Mouse (Mus musculus): ENCODE measurements around the gene Hoxb7. TPM values are rescaled to one million over a fixed set of nuclear protein-coding genes. Genes with fewer than 3 reads are reported as not detected.

Hoxb7 gene
- polyA plus RNA-seq, 1 experiment from 2014 or later = 2.5 TPM

GRCm38 (mm10) chr11:96318368-96319070 is 32.1 kb downstream of the Hoxb7 start:
- H3K27ac ChIP-seq = peak overlapping the region; percentile 99
- H3K4me3 ChIP-seq = peak overlapping the region; percentile 58
- peak overlapping the region; percentile 70 for H3K4me2 ChIP-seq
- peaks cover 21% of the 10 kb centered on the region; the same call in 1 of the 2 replicates for H3K4me1 ChIP-seq
- H3K9me3 ChIP-seq = no peaks in the 10 kb centered on the region
- WGBS = under 1% methylated on average over 34 of the region's 45 CpGs
- peak overlapping the region; percentile 77 for H3K9ac ChIP-seq
- H3K27me3 ChIP-seq = peaks cover 65% of the 10 kb centered on the region
- peak; percentile 73 for ATAC-seq (ENCODE audit: borderline replicate concordance, extremely low read depth, low FRiP score, low TSS enrichment)
- no peaks in the 10 kb centered on the region for H3K36me3 ChIP-seq

- Histone ChIP-seq H3K9me3 (no peaks in the 10 kb centered on the region), H3K27ac (peak overlapping the region; percentile 99), H3K9ac (peak overlapping the region; percentile 77), H3K27me3 (peaks cover 62% of the 10 kb centered on the region), H3K36me3 (no peaks in the 10 kb centered on the region), H3K4me3 (peak overlapping the region; percentile 58), H3K4me2 (peak overlapping the region; percentile 70), H3K4me1 (peaks cover 18% of the 10 kb centered on the region; the same call in 1 of the 2 replicates)
- WGBS = under 1% methylated on average over 26 of the region's 34 CpGs
- ATAC-seq (ENCODE audit: borderline replicate concordance, extremely low read depth, low FRiP score, low TSS enrichment) = peak; percentile 72
Measured at GRCm38 (mm10) chr11:96319071-96319902, 32.9 kb downstream of the Hoxb7 start.

- peaks cover 60% of the 10 kb centered on the region for H3K27me3 ChIP-seq
- ATAC-seq (ENCODE audit: borderline replicate concordance, extremely low read depth, low FRiP score, low TSS enrichment) = no peak; the same call in 1 of the 2 replicates
- H3K27ac ChIP-seq = peak overlapping the region; percentile 99
- no peaks in the 10 kb centered on the region for H3K9me3 ChIP-seq
- under 1% methylated on average over 29 of the region's 29 CpGs for WGBS
- no peaks in the 10 kb centered on the region for H3K36me3 ChIP-seq
- H3K4me3 ChIP-seq = peak overlapping the region; percentile 58
- H3K4me2 ChIP-seq = peak overlapping the region; percentile 70
- peak overlapping the region; percentile 77 for H3K9ac ChIP-seq
- H3K4me1 ChIP-seq = peaks cover 17% of the 10 kb centered on the region; the same call in 1 of the 2 replicates
Measured at GRCm38 (mm10) chr11:96319910-96320309, 33.5 kb downstream of the Hoxb7 start.

- Histone ChIP-seq H3K4me1 (peaks cover 16% of the 10 kb centered on the region; the same call in 1 of the 2 replicates), H3K4me2 (peak overlapping the region; percentile 70), H3K36me3 (no peaks in the 10 kb centered on the region), H3K4me3 (peak overlapping the region; percentile 58), H3K9ac (peak overlapping the region; percentile 77), H3K27me3 (peaks cover 60% of the 10 kb centered on the region), H3K27ac (peak overlapping the region; percentile 99), H3K9me3 (no peaks in the 10 kb centered on the region)
- ATAC-seq (ENCODE audit: borderline replicate concordance, extremely low read depth, low FRiP score, low TSS enrichment) = no peak
- WGBS = 6% methylated on average over 17 of the region's 17 CpGs
Measured at GRCm38 (mm10) chr11:96320688-96321087, 34.3 kb downstream of the Hoxb7 start.

GRCm38 (mm10) chr11:96321846-96322245 is 35.4 kb downstream of the Hoxb7 start:
- peak overlapping the region; percentile 59 for H3K9ac ChIP-seq
- peak overlapping the region; percentile 58 for H3K4me3 ChIP-seq
- H3K27ac ChIP-seq = peak overlapping the region; percentile 99
- 8% methylated on average over 5 of the region's 5 CpGs for WGBS
- H3K4me2 ChIP-seq = peak overlapping the region; percentile 70
- H3K36me3 ChIP-seq = no peaks in the 10 kb centered on the region
- peaks cover 60% of the 10 kb centered on the region for H3K27me3 ChIP-seq
- H3K9me3 ChIP-seq = no peaks in the 10 kb centered on the region
- ATAC-seq (ENCODE audit: borderline replicate concordance, extremely low read depth, low FRiP score, low TSS enrichment) = no peak
- H3K4me1 ChIP-seq = peaks cover 7% of the 10 kb centered on the region; the same call in 1 of the 2 replicates

- peak overlapping the region; percentile 99 for H3K27ac ChIP-seq
- peak overlapping the region; percentile 70 for H3K4me2 ChIP-seq
- H3K4me3 ChIP-seq = peak overlapping the region; percentile 58
- H3K9me3 ChIP-seq = no peaks in the 10 kb centered on the region
- H3K9ac ChIP-seq = peak overlapping the region; percentile 59
- no peak for ATAC-seq (ENCODE audit: borderline replicate concordance, extremely low read depth, low FRiP score, low TSS enrichment)
- H3K4me1 ChIP-seq = 0 out of 2 replicates have a peak, but pooled peaks cover 7% of the 10 kb centered on the region
- no peaks in the 10 kb centered on the region for H3K36me3 ChIP-seq
- H3K27me3 ChIP-seq = peaks cover 63% of the 10 kb centered on the region
- 12% methylated on average over 6 of the region's 6 CpGs for WGBS
Measured at GRCm38 (mm10) chr11:96322738-96323137, 36.3 kb downstream of the Hoxb7 start.

- no peak for ATAC-seq (ENCODE audit: borderline replicate concordance, extremely low read depth, low FRiP score, low TSS enrichment)
- Histone ChIP-seq H3K27ac (peak within 1 kb of the TSS; percentile 99), H3K36me3 (no peaks in the 10 kb centered on the region), H3K9me3 (no peaks in the 10 kb centered on the region), H3K4me3 (peak within 1 kb of the TSS; percentile 58), H3K27me3 (peaks cover 63% of the 10 kb centered on the region), H3K9ac (peak within 1 kb of the TSS; percentile 59), H3K4me2 (peak within 1 kb of the TSS; percentile 70), H3K4me1 (0 out of 2 replicates have a peak, but pooled peaks cover 7% of the 10 kb centered on the region)
- WGBS = 23% methylated on average over 10 of the region's 10 CpGs
Measured at GRCm38 (mm10) chr11:96323154-96323553, 36.7 kb downstream of the Hoxb7 start, which contains the start of gene Hoxb3. TSS of gene Hoxb3 (plus strand) at chr11:96323326.

GRCm38 (mm10) chr11:96324125-96324524 is 37.7 kb downstream of the Hoxb7 start:
- Histone ChIP-seq H3K36me3 (no peaks in the 10 kb centered on the region), H3K4me3 (peak overlapping the region; percentile 58), H3K9me3 (no peaks in the 10 kb centered on the region), H3K9ac (peak overlapping the region; percentile 59), H3K27me3 (peaks cover 60% of the 10 kb centered on the region), H3K4me1 (peaks cover 8% of the 10 kb centered on the region; the same call in 1 of the 2 replicates), H3K27ac (peak overlapping the region; percentile 99), H3K4me2 (peak overlapping the region; percentile 70)
- WGBS = 10% methylated on average over 5 of the region's 5 CpGs
- ATAC-seq (ENCODE audit: borderline replicate concordance, extremely low read depth, low FRiP score, low TSS enrichment) = no peak

GRCm38 (mm10) chr11:96324965-96325364 is 38.5 kb downstream of the Hoxb7 start:
- H3K36me3 ChIP-seq = no peaks in the 10 kb centered on the region
- H3K9ac ChIP-seq = peak overlapping the region; percentile 59
- peak overlapping the region; percentile 70 for H3K4me2 ChIP-seq
- peaks cover 58% of the 10 kb centered on the region for H3K27me3 ChIP-seq
- ATAC-seq (ENCODE audit: borderline replicate concordance, extremely low read depth, low FRiP score, low TSS enrichment) = no peak
- H3K4me3 ChIP-seq = peak overlapping the region; percentile 58
- H3K4me1 ChIP-seq = peaks cover 13% of the 10 kb centered on the region
- H3K27ac ChIP-seq = peak overlapping the region; percentile 99
- H3K9me3 ChIP-seq = no peaks in the 10 kb centered on the region
- 14% methylated on average over 8 of the region's 8 CpGs for WGBS

GRCm38 (mm10) chr11:96325747-96326212 is 39.4 kb downstream of the Hoxb7 start:
- H3K9ac ChIP-seq = peak overlapping the region; percentile 59
- peak overlapping the region; percentile 99 for H3K27ac ChIP-seq
- peaks cover 64% of the 10 kb centered on the region for H3K27me3 ChIP-seq
- no peaks in the 10 kb centered on the region for H3K9me3 ChIP-seq
- WGBS = 13% methylated on average over 22 of the region's 22 CpGs
- H3K4me1 ChIP-seq = peaks cover 21% of the 10 kb centered on the region
- no peaks in the 10 kb centered on the region for H3K36me3 ChIP-seq
- peak overlapping the region; percentile 58 for H3K4me3 ChIP-seq
- H3K4me2 ChIP-seq = peak overlapping the region; percentile 70
- ATAC-seq (ENCODE audit: borderline replicate concordance, extremely low read depth, low FRiP score, low TSS enrichment) = no peak

GRCm38 (mm10) chr11:96326705-96327104 is 40.3 kb downstream of the Hoxb7 start:
- peak overlapping the region; percentile 99 for H3K27ac ChIP-seq
- H3K4me2 ChIP-seq = peak overlapping the region; percentile 70
- H3K9me3 ChIP-seq = no peaks in the 10 kb centered on the region
- peak overlapping the region; percentile 58 for H3K4me3 ChIP-seq
- peaks cover 71% of the 10 kb centered on the region for H3K27me3 ChIP-seq
- H3K4me1 ChIP-seq = peaks cover 27% of the 10 kb centered on the region
- no peaks in the 10 kb centered on the region for H3K36me3 ChIP-seq
- ATAC-seq (ENCODE audit: borderline replicate concordance, extremely low read depth, low FRiP score, low TSS enrichment) = no peak
- peak overlapping the region; percentile 59 for H3K9ac ChIP-seq
- 8% methylated on average over 12 of the region's 12 CpGs for WGBS
